Mouse (Mus musculus) right cerebral cortex, adult 2 months (tissue): ENCODE results near the gene Bsn.
A peak's percentile ranks its signal among the peaks of the same experiment; 100 is the strongest.

Experiments used
- DNase-seq, 2 experiments: peaks; one replicate each; pipeline ENCODE4 v3.0.0; 2021 to 2022; ENCODE audit warnings: low spot score in 2 of 2

Bsn gene

DNA sequence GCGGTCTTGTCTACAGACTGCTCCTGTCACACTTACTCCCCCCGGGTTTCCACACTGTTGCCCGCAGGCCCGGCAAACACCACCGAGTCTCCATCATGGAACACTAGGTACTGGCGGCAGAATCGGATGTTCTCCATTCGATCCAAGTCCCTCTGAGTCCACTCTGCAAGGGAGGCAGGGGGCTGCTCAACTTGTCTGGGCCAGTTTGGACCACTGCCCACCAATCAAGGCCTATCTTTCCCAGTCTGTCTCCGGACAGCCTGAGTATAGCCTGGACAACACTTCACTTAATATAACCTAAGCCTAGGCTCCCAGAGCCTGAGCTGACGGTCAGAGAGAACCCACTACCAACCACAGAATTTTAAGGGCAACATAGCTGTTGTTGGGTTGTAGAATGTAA is 96.6 kb downstream of the Bsn start:
- no peak for DNase-seq

DNA sequence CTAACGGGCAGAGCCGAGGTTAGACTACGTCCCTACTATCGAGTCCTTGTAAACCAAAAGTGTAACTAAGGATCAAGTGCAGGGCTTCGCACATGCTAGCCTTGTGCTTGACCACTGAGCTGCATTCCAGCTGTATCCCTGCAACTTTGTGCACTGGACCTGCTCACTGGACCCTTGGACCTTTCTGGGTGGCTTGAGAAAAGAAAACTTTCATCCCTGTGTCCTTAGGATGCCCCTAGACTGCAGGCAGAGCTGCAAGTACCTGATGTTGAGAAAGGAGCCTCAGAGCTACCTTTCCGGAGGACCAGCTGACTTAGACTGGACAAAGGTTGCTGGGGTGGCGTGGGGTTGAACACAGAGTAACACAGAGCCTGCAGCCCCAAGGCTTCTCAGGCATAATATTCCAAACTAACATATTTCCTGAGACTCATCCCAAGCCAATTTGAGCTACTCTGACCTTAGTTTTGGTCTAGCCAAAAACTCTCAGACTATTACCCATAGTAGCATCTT is 99.5 kb downstream of the Bsn start:
- no peak for DNase-seq

DNA sequence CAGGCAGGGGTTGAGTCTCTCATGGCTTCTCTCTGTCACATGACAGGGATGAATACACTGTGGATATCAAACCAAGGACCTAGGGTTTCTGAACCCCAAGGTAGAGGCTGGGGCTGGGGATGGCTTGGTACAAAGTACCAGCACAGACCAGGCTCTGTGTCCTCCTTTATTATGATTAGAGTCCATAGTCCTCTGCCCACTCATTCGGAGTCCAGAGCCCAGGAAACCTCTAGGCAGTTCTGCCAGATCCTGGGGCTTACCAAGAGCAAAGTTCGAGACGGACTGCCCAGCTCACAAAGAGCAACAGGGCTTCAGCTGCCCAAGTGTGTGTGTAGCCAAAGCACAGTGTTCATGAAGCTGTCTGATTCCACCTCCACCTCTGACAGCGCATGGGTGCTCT is 104.9 kb downstream of the Bsn start:
- no peak for DNase-seq

DNA sequence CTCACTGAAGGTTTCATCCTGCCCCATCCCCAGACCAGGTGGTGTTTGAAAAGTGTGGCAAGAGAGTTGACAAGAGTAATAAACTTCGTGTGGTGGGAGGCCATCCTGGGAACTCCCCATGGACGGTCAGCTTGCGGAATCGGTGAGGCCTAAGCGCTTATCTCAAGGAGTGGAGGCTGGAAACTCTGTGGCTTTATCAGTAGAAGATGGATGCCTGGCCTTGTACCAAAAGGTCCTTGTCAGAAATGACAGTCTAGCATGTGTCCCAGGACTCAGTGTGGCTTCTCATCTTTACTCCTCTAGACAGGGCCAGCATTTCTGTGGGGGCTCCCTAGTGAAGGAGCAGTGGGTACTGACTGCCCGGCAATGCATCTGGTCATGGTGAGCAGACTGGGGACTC is 106.6 kb downstream of the Bsn start:
- no peak for DNase-seq

DNA sequence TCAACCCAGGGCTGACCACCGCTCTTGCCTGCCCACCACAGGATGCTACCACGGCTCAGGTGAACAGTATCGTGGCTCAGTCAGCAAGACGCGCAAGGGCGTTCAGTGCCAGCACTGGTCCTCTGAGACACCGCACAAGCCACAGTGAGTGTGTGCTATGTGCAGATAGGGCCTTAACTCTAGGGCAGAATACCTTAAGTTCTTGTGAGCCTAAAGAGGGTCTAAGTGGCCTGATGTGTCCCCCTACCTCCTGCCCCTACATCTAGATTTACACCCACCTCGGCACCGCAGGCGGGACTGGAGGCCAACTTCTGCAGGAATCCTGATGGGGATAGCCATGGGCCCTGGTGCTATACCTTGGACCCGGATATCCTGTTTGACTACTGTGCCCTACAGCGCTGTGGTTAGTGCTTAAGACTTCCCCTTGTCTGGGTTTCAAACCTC is 107.2 kb downstream of the Bsn start, which contains the start of gene Rnf123:
Gene Rnf123, minus strand, starts transcription at position 359 of the 444 bp plus-strand sequence.
- DNase-seq = no peak

DNA sequence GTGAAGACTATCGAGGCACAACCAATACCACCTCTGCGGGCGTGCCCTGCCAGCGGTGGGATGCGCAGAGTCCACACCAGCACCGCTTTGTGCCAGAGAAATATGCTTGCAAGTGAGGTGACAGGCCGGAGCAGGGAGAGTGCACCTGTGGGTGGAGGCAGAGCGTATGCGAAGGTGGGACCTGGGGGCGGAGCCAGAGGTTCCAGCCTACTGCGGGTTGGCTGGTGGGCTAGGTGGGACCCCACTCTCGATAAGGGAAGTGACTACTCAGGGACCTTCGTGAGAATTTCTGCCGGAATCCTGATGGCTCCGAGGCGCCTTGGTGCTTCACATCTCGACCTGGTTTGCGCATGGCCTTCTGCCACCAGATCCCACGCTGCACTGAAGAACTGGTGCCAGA is 107.6 kb downstream of the Bsn start:
- DNase-seq = no peak

DNA sequence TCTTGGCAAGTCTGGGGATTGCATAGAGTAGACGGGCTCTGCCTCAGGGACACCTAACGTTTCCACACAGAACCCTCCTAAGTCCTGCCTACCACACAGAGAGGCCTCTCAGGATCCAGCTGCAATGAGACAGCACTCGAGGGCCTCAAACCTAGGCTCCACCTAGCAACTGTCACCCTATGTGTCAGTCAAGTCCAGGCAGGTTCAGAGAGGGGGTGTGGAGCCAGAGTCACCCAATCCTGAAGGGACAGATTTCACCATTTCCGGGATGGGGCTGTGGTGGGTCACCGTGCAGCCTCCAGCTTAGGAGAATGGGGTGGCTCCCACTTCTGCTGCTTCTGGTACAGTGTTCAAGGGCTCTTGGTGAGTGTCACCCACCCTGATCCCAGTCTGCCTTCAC is 110.0 kb downstream of the Bsn start, which contains the start of gene Mst1:
Gene Mst1, plus strand, starts transcription at position 269 of the 400 bp plus-strand sequence.
- DNase-seq = no peak

DNA sequence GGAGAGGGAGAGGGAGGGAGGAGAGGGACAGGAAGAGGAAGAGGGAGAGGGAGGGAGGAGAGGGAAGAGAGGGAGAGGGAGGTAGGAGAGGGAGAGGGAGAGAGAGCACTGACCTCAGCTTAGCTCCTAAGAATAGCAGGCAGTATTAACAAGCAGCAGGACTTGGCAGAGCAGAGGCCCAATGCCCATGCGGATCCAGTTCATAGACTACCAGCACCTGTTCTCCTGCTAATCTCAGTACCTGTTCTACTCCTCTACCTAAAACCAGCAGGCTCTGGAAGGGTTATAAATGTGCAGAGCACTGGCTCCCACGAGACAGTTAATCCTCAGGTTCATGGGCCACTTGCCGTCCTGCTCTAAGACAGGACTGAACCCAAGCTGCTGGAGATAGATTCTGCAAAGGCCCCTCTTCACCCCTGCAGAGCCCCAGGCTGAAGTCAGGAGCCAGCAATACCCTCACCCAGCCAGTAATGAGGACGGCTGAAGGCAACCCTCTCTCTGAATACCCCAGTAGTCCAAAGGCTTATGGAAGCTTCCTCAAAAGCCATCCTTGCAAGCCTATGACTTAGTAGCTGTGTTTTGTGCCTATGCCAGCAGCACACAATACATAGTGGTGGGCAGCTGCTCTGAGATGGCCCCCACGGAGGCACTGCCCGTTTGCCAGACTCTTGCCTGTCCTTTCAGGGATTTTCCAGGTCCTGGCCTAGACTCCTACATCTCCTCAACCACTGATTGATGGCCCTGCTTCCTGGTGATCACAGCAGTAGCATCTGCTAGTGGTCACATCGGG is 116.8 kb downstream of the Bsn start:
- no peak for DNase-seq

DNA sequence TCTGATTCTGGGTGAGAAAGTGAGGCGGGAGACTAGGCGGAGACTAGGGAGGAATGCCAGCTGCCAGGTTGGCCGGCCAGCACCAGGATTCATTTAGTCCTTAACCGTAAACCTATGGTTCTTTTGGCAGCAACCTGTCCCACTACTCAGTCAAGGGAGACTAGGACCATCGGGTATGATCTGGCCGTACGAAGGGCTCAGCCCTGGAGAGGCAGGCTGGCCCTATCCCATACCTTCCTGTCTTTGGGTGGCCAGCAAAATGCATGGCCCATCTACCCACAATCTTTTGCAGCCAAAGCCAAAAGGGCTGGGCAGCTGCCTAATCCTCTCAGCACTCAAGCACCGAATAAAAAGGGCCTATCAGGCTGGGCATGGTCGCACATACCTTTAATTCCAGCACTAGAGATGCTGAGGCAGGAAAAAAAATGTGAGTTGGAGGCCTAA is 117.7 kb downstream of the Bsn start:
- no peak for DNase-seq

DNA sequence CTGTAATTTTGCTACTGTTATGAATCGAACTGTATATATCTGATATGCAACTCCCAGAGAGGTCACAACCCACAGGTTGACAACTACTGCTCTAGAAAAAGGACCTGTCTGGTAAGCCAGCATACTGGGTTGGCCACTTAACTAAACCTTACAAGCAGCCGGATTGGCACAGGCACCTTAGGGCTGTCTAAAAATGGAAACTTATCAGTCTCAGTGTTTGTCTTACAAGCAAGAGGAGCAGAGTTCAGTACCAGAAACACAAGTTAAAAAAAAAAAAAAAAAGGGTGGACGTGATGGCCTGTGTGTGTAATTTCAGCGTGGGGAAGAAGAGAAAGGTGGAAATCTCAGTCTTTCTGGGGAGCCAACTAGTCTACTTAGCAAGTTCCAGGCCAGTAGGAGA is 118.4 kb downstream of the Bsn start:
- no peak for DNase-seq

DNA sequence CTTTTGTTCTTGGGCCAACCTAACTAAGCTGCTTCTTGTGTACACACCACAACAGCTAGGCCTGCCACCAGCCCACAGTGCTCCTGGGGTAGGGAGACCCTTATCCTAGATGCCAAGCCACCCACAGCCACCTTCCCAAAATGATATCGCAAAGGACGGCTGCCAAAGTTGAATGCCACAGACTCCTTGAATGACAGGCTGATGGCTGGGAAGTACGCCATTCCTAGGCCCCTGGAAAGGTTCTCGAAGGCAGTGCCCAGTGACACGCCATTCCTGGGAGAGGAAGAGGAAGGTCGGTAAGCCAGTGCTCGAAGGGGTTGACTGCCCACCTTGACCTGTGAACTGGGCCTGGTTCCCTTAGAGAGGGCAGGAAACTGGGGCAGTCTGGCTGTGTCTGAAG is 120.7 kb downstream of the Bsn start:
- DNase-seq = no peak

DNA sequence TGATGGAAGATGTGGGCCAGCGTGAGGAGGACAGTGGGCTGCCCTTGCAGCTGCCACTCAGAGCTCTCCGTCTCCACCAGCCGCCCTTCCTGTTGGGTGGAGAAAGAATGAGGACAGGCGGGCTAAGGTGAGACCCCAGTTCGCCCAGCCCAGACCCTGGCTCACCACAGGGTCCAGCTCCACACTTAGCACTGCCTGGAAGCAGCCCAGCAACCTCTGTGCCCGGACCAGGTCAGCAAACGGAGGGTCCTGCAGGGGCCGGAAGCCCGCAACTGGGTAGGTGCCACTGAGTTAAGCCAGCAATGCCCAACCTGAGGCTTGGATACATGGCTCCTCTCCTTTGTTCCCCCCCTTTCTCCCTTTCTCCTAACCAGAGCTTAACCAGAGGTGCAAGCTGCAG is 121.2 kb downstream of the Bsn start:
- DNase-seq = no peak

DNA sequence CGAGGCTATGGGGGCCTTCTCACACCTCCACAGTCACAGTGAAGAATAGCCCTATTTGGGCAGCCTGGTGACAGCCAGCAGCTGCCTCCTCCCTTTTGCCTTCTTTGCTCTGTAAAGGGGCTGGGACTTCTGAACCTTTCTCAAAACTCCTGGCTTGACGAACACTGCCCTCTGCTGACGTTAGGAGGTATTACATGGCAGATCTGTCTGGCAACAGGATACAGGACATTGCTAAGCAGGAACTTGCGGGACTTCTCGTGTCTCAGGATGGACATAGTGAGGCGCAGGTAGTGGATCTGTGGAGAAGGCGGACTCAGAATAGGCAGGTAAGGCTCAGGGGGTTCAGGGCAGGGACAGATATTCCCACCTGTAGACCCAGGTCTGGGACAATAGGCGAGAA is 122.3 kb downstream of the Bsn start:
- peak; percentile 84 to 91 for DNase-seq

DNA sequence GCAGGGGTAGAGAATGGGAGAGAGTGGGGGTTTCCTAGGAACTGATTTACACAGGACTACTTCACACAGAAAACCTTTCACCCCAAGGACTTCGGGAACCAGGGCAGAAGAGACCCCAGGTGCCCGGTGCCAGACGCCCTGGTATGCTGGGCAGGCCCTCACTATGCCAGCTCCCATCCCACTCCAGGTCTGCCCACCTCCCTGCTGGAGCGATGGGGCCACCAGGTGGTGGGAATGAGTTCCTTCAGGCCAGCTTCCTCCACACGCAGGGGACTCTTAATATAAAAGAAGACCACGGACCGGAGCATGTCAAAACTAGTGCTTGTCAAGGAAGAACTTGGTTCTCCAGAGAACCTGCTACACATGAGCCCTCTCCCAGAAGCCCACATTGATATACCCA is 123.0 kb downstream of the Bsn start:
- DNase-seq = no peak

DNA sequence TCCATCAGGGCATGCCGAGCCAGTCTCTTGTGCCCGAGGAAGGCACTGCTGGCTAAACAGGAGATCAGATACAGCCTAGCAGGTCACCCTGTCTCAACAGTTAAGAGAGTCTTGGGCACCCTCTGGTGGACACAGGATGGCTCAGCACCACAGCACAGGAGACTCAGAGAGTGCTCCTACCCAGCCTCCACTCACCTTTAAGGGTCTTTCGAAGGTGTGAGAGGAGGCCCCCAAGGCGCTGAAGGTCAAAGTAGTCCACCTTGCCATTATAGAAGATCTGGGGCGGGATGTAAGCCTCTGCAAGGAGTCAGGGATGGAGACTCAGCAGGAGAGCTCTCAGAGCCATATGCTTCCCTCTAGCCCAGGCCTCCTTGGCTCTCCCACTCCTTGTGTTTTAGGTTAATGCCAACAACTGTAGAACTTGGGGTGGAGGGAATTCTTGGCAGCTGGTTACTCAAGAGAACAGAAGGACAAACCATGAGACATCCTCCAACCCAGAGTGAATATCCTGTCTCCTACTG is 124.6 kb downstream of the Bsn start:
- DNase-seq = peak; percentile 70 to 79

DNA sequence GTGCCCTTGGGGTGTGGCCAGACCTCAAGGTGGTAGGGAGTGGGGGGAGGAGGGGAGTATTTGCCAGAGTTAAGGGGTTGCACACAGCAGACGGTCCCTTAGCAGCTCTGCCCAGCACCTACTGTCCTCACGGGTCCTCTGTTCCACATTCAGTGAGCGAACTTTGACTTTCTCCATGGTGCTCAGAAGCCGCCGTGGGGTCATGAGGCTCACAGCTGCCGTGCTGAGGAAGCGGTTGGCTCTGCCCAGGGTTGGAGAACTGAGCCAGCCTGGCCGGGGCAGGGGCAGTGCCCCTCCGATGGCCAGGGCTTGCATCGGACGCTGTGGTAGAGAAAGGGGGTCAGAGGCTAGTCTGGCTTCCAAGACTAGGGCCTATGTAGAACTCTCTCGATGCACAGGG is 126.8 kb downstream of the Bsn start:
- no peak for DNase-seq

DNA sequence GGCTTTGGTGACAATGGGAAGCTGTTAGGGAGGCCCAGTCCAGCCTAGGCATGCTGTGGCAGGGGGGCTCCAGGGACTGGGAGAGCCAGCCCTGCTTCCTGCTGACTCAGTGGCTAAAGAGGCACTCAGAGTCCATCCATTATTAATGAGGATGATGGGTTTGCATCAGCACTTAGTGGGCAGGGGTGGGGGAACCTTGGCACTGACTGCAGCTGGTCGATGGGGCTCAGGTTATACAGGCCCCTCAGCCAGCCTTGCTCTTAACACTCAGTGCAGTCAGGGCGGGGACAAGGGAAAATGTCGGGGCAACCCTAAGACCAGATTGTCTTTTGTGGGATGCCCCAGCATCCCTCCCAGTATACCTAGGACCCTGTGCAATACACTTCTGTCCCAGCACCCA is 128.0 kb downstream of the Bsn start:
- no peak for DNase-seq

DNA sequence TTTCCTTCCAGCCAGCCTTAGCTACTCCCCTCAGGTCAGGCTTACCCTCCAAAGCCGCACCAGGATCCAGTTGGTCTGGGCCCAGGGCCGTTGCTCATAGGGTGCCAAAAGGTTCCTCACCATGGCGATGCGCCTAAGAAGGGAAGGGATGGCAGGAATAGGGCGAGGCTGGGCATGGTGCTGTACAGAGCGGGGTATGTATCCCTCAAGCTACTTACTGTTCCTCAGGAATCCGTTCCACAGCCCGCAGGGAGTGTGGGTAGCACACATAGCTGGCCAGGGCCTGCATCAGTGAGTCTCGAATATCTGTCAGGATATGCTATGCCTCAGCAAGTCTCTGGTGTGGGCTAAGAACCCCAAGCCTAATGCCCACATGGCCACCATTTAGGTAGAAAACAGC is 131.9 kb downstream of the Bsn start:
- DNase-seq = no peak

DNA sequence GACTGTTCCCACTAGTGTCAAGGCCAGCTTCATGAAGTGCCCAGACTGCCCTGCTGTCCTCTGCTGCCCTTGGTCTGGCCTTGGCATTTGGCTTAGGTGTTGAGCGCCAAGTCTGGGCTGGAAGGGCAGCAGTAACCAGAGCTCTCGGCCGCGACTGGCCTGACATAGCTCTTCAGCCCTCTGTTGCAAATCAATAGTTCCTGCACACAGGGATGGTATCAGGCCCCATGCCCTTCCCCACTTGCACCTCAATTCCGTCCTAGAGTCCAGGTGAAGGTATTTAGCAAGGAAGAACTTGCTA is 133.0 kb downstream of the Bsn start:
- no peak for DNase-seq

DNA sequence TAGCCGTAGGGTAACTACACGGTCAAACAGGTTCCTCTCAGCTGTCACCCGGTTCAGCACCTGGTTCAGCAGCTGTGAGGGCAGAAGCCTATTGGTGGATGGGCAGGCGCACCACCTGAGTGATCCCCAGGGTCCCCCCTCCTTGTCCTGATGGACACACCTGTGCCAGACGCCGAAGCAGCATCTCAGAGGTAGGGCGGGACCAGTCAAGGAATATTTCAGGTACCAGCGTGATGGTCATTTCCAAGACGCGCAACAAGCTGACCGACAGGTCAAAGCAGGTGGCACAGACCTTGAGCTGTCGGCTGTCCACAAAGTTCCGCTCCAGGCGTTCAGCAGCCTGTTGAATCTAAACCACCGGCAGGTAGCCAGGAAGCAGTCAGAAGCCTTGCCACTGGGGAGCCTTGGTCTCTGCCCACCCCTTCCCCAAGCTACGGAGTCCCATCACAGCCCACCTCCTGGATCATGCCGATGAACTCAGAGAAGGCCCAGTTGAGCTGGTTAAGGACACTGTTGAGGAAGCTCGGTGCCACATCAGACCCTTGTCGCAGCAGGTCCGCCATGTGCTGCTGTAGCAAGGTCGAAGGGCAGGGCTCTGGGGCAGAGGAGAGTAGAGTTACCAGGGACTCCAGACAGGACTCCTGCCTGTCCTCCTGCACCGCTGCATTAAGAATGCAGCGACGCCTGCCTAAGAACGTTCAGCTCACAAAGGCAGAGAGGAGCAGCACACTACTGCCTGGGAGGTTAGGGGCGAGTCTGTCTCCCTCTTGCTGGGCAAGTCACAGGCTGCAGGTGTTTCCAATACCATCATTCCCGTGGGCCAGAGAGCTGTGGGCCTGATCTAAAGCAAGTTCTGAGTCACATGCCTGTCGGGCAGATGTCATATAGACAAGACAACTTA is 133.6 kb downstream of the Bsn start:
- no peak for DNase-seq

DNA sequence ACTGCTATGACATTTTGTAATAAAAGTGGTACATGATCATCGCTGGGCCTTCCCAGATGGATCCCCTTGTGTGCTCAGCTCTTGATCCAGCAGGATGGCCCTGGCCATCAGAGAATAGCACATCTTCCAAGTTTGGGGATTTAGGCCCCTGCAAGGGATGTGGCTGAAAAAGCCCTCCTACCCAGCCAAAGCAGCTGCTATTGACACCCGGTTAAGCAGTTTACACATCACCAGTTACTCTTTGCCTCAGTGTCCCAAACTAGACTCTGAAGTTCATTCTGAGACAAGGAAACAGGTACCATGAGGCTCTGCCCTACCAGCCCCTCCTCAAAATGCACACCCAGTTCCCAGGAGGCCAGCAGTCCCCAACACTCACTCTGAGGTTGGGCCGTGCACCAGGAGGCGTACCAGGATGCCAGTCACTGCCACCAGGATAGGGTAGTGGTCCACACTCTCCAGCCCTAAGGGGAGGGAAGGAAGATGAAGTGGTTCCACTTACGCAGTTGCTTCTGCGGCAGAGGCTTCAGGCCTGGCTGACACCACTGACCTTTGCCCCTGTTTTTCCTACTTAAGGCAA is 134.4 kb downstream of the Bsn start:
- DNase-seq = no peak

DNA sequence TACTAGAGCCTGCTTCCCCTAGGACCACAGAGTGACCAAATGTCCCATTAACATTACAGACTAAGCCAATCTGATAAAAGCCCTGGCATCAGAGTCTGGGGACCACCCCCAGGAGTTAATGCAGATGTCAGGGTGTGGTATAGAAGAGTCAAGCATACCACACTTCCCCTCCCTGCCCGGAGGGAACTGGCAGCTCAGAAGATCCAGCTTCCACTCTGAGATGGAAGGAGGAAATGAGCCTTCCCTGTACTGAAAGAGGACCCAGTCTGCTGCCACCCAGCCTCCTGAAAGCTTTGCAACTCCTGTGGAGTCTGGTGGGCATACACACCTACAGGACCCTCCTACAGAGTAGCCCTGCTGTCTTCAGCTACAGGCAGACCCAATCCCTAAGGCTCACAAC is 135.1 kb downstream of the Bsn start:
- DNase-seq = no peak
